Mouse (Mus musculus): Measurements from ENCODE around the gene Cdc34. TPM values are rescaled to one million over a fixed set of nuclear protein-coding genes. Genes with fewer than 3 reads are reported as not detected.
"Not testable (repeated sequence)": the region's sequence is repeated elsewhere in the genome, so short reads cannot be mapped to it uniquely, and the experiment has no call there.

The Cdc34 gene
- polyA plus RNA-seq, 1 experiment from 2014 or later: 75.7 TPM

- no peak overlapping the region for H3K4me3 ChIP-seq
- no peaks in the 10 kb centered on the region for H3K9me3 ChIP-seq
- peaks cover 56% of the 10 kb centered on the region for H3K36me3 ChIP-seq
- no peak for ATAC-seq (replicated peaks)
- H3K27ac ChIP-seq (replicated peaks): no peak overlapping the region
- peaks cover under 1% of the 10 kb centered on the region for H3K4me1 ChIP-seq
- no peak overlapping the region for H3K4me2 ChIP-seq (replicated peaks)
- H3K9ac ChIP-seq (replicated peaks): no peak overlapping the region
- 91% methylated on average over 3 of the region's 3 CpGs for WGBS
- no peaks in the 10 kb centered on the region for H3K27me3 ChIP-seq
Measured at GRCm38 (mm10) chr10:79689178-79689577, 7.2 kb downstream of the Cdc34 start.

- Histone ChIP-seq H3K4me2 (replicated peaks) (no peak overlapping the region), H3K27ac (replicated peaks) (no peak overlapping the region), H3K9me3 (no peaks in the 10 kb centered on the region), H3K36me3 (peaks cover 27% of the 10 kb centered on the region), H3K9ac (replicated peaks) (no peak overlapping the region), H3K4me1 (peaks cover 12% of the 10 kb centered on the region), H3K27me3 (no peaks in the 10 kb centered on the region), H3K4me3 (no peak overlapping the region)
- WGBS: 95% methylated on average over 2 of the region's 2 CpGs
- ATAC-seq (replicated peaks): no peak
Measured at GRCm38 (mm10) chr10:79691986-79692548, 10.1 kb downstream of the Cdc34 start.

- no peaks in the 10 kb centered on the region for H3K9me3 ChIP-seq
- ATAC-seq (replicated peaks): no peak
- H3K4me2 ChIP-seq (replicated peaks): no peak overlapping the region
- no peak overlapping the region for H3K27ac ChIP-seq (replicated peaks)
- H3K4me1 ChIP-seq: peaks cover 12% of the 10 kb centered on the region
- WGBS: 77% methylated on average over 12 of the region's 12 CpGs
- H3K36me3 ChIP-seq: peaks cover 11% of the 10 kb centered on the region
- no peak overlapping the region for H3K9ac ChIP-seq (replicated peaks)
- no peak overlapping the region for H3K4me3 ChIP-seq
- H3K27me3 ChIP-seq: no peaks in the 10 kb centered on the region
Measured at GRCm38 (mm10) chr10:79693580-79694378, 11.8 kb downstream of the Cdc34 start.

- Histone ChIP-seq H3K36me3 (peaks cover 6% of the 10 kb centered on the region; the same call in 1 of the 2 replicates), H3K4me2 (replicated peaks) (no peak overlapping the region), H3K27ac (replicated peaks) (no peak overlapping the region), H3K9me3 (no peaks in the 10 kb centered on the region), H3K4me1 (peaks cover 12% of the 10 kb centered on the region), H3K4me3 (no peak overlapping the region), H3K27me3 (no peaks in the 10 kb centered on the region), H3K9ac (replicated peaks) (no peak overlapping the region)
- ATAC-seq (replicated peaks): no peak
- WGBS: 85% methylated on average over 6 of the region's 6 CpGs
Measured at GRCm38 (mm10) chr10:79694379-79694655, 12.3 kb downstream of the Cdc34 start.

DNA sequence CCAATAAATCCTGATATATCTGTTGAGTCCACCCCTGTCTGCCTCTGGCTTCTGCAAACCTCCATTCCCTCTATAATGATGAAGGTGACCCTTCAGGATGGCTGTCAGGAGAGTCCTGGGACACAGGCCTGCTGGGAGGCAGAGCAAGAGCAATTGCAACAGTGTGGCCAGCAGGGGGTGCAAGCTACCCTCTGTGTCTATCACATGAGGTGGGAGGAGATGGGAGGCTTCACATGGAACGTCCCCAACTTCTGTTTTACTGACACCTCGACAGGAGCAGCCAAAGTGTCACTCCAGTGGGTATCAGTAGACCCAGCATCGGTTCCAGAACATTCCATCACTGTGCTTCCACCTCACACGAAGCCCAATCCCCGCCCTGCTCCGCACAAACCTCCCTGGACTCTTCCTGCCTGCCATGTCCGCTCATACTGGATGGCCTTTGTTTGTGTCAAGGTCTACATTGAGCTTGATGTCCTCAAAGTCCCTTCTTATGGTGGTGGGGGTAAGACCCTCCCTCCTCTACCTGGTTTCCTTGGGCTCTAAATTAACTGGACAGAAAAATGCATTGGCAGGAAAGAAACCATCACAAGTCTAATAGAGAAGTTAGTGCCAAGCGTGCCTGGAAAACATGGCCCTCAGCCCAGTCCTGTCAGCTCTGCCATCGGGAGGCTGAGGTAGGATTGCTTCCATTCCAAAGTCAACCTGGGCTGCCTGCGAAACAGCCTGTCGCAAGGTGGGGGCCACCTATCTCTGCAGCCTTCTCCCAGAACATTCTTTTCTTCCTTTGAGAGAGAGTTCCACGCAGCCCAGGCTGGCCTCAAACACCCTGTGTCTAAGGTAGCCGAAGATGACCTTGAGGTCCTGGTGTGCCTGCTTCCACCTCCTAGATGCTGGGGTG, 13.5 kb downstream of the Cdc34 start:
- H3K4me3 ChIP-seq: no peak overlapping the region
- H3K9me3 ChIP-seq: no peaks in the 10 kb centered on the region
- H3K36me3 ChIP-seq: no peaks in the 10 kb centered on the region
- 63% methylated on average over 13 of the region's 13 CpGs for WGBS
- no peaks in the 10 kb centered on the region for H3K27me3 ChIP-seq
- ATAC-seq (replicated peaks): no peak; the same call in 1 of the 2 replicates
- 0 out of 2 replicates have a peak overlapping the region, but pooled peaks have one; percentile 8 for H3K27ac ChIP-seq (replicated peaks)
- H3K9ac ChIP-seq (replicated peaks): no peak overlapping the region
- H3K4me2 ChIP-seq (replicated peaks): no peak overlapping the region
- H3K4me1 ChIP-seq: peaks cover 12% of the 10 kb centered on the region

- WGBS: 70% methylated on average over 9 of the region's 9 CpGs
- H3K4me2 ChIP-seq (replicated peaks): no peak overlapping the region
Measured at GRCm38 (mm10) chr10:79696129-79696651, 14.2 kb downstream of the Cdc34 start.

GRCm38 (mm10) chr10:79697916-79698315, 15.9 kb downstream of the Cdc34 start:
- H3K9me3 ChIP-seq: no peaks in the 10 kb centered on the region
- ATAC-seq (replicated peaks): no peak
- no peak overlapping the region for H3K27ac ChIP-seq (replicated peaks)
- H3K4me2 ChIP-seq (replicated peaks): no peak overlapping the region
- no peak overlapping the region for H3K4me3 ChIP-seq
- no peak overlapping the region for H3K9ac ChIP-seq (replicated peaks)
- no peaks in the 10 kb centered on the region for H3K36me3 ChIP-seq
- peaks cover 12% of the 10 kb centered on the region for H3K4me1 ChIP-seq
- WGBS: 86% methylated on average over 6 of the region's 6 CpGs
- H3K27me3 ChIP-seq: no peaks in the 10 kb centered on the region

More at GRCm38 (mm10) chr10:79696129-79696651, 14.2 kb downstream of the Cdc34 start:
- no peaks in the 10 kb centered on the region for H3K9me3 ChIP-seq
- no peak overlapping the region for H3K9ac ChIP-seq (replicated peaks)
- H3K4me3 ChIP-seq: no peak overlapping the region
- H3K4me1 ChIP-seq: peaks cover 12% of the 10 kb centered on the region
- no peak for ATAC-seq (replicated peaks)
- 0 out of 2 replicates have a peak overlapping the region, but pooled peaks have one; percentile 8 for H3K27ac ChIP-seq (replicated peaks)
- H3K27me3 ChIP-seq: no peaks in the 10 kb centered on the region
- no peaks in the 10 kb centered on the region for H3K36me3 ChIP-seq

DNA sequence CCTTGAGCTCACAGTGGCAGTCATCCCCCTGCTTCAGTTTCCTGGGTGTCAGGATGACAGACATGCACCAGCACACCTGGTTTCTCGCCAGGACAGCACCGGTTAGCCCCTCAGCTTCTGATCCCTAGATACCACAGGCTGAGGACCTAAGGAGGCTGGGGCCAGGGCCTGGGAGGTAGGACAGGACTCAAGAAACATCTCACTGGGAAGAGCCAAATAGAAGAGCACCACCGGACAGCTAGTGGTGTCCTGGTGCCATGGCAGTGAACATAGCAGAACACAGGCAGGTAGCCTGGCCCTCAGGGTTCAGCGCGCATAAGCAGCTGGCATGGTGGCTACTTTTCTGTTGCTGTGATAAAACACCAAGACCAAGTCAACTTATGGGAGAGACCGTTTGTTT, 16.5 kb downstream of the Cdc34 start:
- no peak overlapping the region for H3K4me2 ChIP-seq (replicated peaks)
- no peak overlapping the region for H3K9ac ChIP-seq (replicated peaks)
- ATAC-seq (replicated peaks): no peak
- 96% methylated on average over 6 of the region's 6 CpGs for WGBS
- H3K4me3 ChIP-seq: no peak overlapping the region
- H3K9me3 ChIP-seq: no peaks in the 10 kb centered on the region
- H3K27ac ChIP-seq (replicated peaks): no peak overlapping the region
- H3K27me3 ChIP-seq: no peaks in the 10 kb centered on the region
- peaks cover 13% of the 10 kb centered on the region for H3K4me1 ChIP-seq
- no peaks in the 10 kb centered on the region for H3K36me3 ChIP-seq

DNA sequence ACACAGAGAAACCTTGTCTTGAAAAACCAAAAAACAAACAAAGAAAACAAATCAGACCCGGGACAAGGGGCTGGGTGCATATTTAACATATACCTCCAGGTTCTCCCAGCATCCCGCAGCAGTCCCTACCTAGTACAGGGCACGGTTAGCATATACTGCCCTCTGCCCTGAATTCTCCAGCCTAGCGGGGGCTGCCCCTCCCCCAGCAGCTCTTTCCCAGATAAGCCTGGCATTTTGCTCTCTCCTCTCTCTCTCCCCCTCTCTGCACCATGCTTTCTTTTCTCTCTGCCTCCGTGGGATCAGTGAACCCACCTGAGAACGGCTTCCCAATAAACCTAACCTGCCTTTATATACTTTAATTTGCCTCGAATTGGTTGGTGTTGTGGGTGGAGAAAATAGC, 18.7 kb downstream of the Cdc34 start:
- Histone ChIP-seq H3K27me3 (no peaks in the 10 kb centered on the region), H3K4me1 (peaks cover 18% of the 10 kb centered on the region), H3K4me2 (replicated peaks) (no peak overlapping the region), H3K4me3 (no peak overlapping the region), H3K36me3 (no peaks in the 10 kb centered on the region), H3K9me3 (no peaks in the 10 kb centered on the region), H3K9ac (replicated peaks) (no peak overlapping the region), H3K27ac (replicated peaks) (no peak overlapping the region)
- ATAC-seq (replicated peaks): no peak
- WGBS: 57% methylated on average over 7 of the region's 7 CpGs

- H3K27ac ChIP-seq (replicated peaks): no peak overlapping the region
- WGBS: 75% methylated on average over 10 of the region's 10 CpGs
- no peak overlapping the region for H3K4me2 ChIP-seq (replicated peaks)
- H3K4me3 ChIP-seq: no peak overlapping the region
- ATAC-seq (replicated peaks): no peak
- H3K27me3 ChIP-seq: no peaks in the 10 kb centered on the region
- no peak overlapping the region for H3K9ac ChIP-seq (replicated peaks)
- H3K4me1 ChIP-seq: peaks cover 22% of the 10 kb centered on the region
- no peaks in the 10 kb centered on the region for H3K36me3 ChIP-seq
- no peaks in the 10 kb centered on the region for H3K9me3 ChIP-seq
Measured at GRCm38 (mm10) chr10:79701443-79702129, 19.6 kb downstream of the Cdc34 start.

DNA sequence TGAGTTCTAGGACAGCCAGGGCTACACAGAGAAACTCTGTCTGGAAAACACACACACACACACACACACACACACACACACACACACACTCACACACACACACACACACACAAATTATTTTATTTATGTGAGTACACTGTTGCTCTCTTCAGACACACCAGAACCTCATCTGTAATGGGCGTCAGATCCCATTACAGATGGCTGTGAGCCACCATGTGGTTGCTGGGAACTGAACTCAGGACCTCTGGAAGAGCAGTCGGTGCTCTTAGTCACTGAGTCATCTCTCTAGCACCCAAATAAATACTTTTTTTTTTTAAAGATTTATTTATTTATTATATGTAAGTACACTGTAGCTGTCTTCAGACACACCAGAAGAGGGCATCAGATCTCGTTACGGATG, 21.0 kb downstream of the Cdc34 start:
- not testable (repeated sequence) for H3K4me2 ChIP-seq (replicated peaks); ATAC-seq (replicated peaks); H3K36me3 ChIP-seq; H3K4me3 ChIP-seq; H3K27ac ChIP-seq (replicated peaks); H3K27me3 ChIP-seq; H3K9ac ChIP-seq (replicated peaks); H3K9me3 ChIP-seq
- 90% methylated on average over 4 of the region's 4 CpGs for WGBS
- peaks cover 35% of the 10 kb centered on the region for H3K4me1 ChIP-seq
